Mouse (Mus musculus) CD4-positive naive resting alpha-beta T cell, adult 76 days (primary cell): Measurements from ENCODE around the gene Setdb2. TPM values are rescaled to one million over a fixed set of nuclear protein-coding genes. Genes with fewer than 3 reads are reported as not detected.

Source experiments
- total RNA-seq: library from RNA; stranded (reverse); gene quantifications from one replicate; pipeline ENCODE4 v1.2.4, GENCODE M21; 2023

The Setdb2 gene
- 43.1 TPM for total RNA-seq

DNA sequence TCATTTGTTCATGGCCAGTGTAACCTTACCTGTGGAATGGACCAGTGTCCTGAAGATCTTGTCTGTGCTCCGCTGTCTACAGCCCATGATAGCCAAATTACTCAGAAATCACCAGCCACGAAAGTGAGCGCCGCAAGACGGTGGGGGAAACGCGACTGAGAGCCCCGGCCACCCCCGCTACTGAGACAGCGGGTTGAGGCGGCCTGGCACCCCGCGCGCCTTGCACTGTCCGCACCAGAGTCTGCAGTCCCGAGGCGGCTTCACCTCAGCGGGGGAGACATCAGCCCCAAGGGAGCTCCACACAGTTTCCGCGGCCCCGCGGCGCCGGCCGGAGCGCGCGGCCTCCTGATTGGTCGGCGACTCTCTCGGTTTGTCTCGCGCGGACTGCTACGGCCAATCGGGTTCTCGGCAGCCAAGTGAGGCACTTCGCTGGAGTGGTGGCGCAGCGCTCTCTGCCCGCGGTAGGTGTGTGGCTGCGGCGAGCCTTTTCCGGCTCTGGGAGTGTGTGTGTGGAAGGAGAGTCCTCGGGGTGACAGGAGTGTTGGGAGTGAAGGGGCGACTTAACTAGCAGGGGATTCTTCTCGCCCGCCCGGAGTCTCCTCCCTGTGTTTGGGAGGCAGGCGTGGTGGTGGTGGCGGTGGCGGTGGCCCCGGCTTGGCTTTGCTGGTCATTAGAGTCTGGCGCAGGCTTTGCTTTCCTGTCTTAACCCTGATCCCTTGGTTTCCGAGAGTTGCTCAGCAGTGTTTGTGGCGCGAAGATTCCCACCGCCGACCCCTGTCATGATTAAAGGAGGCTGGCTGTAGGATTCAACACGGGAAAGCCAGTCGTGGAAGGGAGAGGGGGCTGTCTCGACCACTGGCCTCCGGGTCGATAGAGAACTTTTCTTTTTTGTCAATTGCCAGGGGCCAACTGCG lies at the start of gene Setdb2, which contains the start of gene Cab39l:
Gene Setdb2, minus strand, starts transcription at position 327 of the 914 bp plus-strand sequence.
Gene Cab39l, plus strand, starts transcription at position 415 of the 914 bp plus-strand sequence.

DNA sequence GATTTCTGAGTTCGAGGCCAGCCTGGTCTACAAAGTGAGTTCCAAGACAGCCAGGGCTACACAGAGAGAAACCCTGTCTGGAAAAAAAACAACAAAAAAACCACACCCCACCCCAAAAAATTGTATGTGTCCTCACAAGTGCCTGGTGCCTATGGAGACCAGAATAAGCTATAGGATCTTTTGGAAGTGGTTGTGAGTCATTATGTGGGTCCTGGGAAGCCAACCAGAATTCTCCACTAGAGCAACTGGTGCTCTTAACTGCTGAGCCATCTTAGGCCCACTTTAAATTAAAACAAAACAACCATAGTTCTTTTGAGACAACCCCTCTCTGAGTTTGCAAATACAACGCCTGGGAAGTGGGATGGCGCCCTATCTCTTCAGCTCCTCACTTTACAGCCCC lies 45.4 kb downstream of the Setdb2 start, which contains the start of gene Phf11c:
Gene Phf11c, minus strand, starts transcription at position 101 of the 400 bp plus-strand sequence.

DNA sequence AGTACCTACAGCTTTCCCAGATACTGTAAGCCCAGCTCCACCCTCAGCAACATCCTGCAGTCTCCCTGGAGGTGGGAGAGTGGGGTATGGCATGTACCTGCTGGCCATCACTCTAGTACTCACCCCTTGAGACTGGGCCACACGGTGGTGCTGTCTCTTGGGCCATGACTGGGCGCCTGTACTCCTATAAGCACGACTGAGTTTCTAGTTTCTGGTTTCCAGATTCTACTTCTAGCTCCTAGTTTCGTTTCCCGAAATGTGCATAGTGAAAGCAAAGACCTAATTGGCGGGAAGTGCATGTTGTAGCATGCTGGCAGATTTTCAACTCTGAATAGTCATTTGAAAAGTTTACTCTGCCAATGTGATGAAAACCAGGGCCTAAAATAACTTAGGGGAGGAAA lies 75.4 kb downstream of the Setdb2 start, which contains the start of gene Phf11d:
Gene Phf11d, minus strand, starts transcription at position 227 of the 401 bp plus-strand sequence.

Other genes starting within 250 kb of the Setdb2 start
- 93.0 TPM for gene Rcbtb1, start 239.7 kb downstream of the Setdb2 start, total RNA-seq
- 5.0 TPM for gene Gm6904, start 180.7 kb downstream of the Setdb2 start, total RNA-seq
- 5.5 TPM for gene Phf11a, start 143.4 kb downstream of the Setdb2 start, total RNA-seq
- 29.1 TPM for gene Phf11b, start 99.5 kb downstream of the Setdb2 start, total RNA-seq
- gene Phf11d, start 75.4 kb downstream of the Setdb2 start, total RNA-seq = 4.0 TPM
- gene Phf11c, start 45.5 kb downstream of the Setdb2 start, total RNA-seq = 13.3 TPM
- gene Cab39l, start 88 bp upstream of the Setdb2 start, total RNA-seq = 24.0 TPM
- 53.9 TPM for gene Cdadc1, start 157.1 kb upstream of the Setdb2 start, total RNA-seq
- gene Shisa2, start 184.4 kb upstream of the Setdb2 start, total RNA-seq = not detected